Mouse (Mus musculus): Measurements from ENCODE around the gene Rcor1. TPM values are rescaled to one million over a fixed set of nuclear protein-coding genes. Genes with fewer than 3 reads are reported as not detected.
A peak's percentile ranks its signal among the peaks of the same experiment; 100 is the strongest.

Rcor1 gene
- polyA plus RNA-seq, 1 experiment from 2014 or later: 10.0 TPM

DNA sequence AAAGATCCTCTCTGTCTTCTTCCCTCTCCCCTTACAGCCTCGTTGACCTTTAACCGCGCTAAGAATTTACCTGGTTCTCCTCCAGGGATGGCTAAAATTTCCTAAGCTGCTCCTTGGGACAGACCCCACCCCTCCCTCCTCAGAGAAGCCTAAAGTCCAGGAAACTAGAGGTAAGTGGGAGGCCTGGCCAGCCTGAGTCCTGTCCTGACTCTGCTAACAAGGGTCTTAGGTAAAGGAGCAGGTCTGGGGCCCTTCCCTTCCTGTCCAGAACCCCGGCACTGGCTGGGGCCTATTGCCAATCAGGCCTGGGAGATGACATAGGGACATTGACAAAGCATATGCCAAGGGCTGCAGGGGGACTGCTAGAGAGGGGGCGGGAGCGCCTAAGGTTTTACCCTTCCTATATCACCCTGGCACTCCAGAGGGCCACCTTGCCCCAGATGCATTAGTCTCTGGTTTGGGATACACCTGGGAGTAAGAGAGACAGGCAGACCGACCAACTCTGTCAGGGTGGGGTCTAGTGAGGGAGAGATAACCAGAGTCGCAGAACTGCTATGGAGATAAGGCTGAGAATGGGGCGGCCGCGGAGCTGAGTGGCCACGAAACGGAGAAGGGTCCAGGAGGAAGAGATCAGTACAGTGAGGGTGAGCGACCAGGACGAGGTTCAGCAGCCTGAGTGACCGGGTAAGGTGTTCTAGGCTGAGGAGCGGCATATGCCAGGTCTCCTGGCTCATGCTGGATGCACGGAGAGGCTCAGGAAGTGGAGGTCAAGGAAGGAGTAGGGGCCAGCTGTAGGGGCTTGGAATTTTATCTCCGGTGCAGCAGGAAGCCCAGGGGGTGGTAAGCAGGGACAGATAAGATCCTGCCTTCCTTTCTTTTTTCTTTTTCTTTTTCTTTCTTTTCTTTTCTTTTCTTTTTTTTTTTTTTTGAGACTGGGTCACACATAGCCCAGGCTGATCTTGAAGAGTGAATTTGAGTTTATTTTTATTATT is 10.7 kb upstream of the Rcor1 start:
- ATAC-seq (replicated peaks; ENCODE audit: low FRiP score): 0 out of 2 replicates have a peak, but pooled peaks have one; percentile 29
- Histone ChIP-seq H3K4me3 (replicated peaks) (no peak overlapping the region), H3K4me1 (no peaks in the 10 kb centered on the region), H3K36me3 (no peaks in the 10 kb centered on the region), H3K27ac (no peak overlapping the region), H3K27me3 (no peaks in the 10 kb centered on the region), H3K9me3 (replicated peaks) (no peaks in the 10 kb centered on the region), H3K4me2 (no peak overlapping the region), H3K9ac (no peak overlapping the region)
- 56% methylated on average over 19 of the region's 19 CpGs for WGBS

GRCm38 (mm10) chr12:111029291-111029890 is 9.8 kb upstream of the Rcor1 start:
- Histone ChIP-seq H3K9me3 (replicated peaks) (no peaks in the 10 kb centered on the region), H3K4me2 (no peak overlapping the region), H3K36me3 (no peaks in the 10 kb centered on the region), H3K4me1 (no peaks in the 10 kb centered on the region), H3K9ac (no peak overlapping the region), H3K27me3 (no peaks in the 10 kb centered on the region), H3K4me3 (replicated peaks) (no peak overlapping the region), H3K27ac (no peak overlapping the region)
- WGBS: 62% methylated on average over 7 of the region's 7 CpGs
- ATAC-seq (replicated peaks; ENCODE audit: low FRiP score): no peak

GRCm38 (mm10) chr12:111032839-111033238 is 6.3 kb upstream of the Rcor1 start:
- 85% methylated on average over 5 of the region's 5 CpGs for WGBS
- ATAC-seq (replicated peaks; ENCODE audit: low FRiP score): no peak
- no peak overlapping the region for H3K27ac ChIP-seq
- H3K36me3 ChIP-seq: no peaks in the 10 kb centered on the region
- H3K9me3 ChIP-seq (replicated peaks): no peaks in the 10 kb centered on the region
- no peak overlapping the region for H3K4me3 ChIP-seq (replicated peaks)
- peaks cover 13% of the 10 kb centered on the region for H3K4me1 ChIP-seq
- no peaks in the 10 kb centered on the region for H3K27me3 ChIP-seq
- no peak overlapping the region for H3K9ac ChIP-seq
- no peak overlapping the region for H3K4me2 ChIP-seq

DNA sequence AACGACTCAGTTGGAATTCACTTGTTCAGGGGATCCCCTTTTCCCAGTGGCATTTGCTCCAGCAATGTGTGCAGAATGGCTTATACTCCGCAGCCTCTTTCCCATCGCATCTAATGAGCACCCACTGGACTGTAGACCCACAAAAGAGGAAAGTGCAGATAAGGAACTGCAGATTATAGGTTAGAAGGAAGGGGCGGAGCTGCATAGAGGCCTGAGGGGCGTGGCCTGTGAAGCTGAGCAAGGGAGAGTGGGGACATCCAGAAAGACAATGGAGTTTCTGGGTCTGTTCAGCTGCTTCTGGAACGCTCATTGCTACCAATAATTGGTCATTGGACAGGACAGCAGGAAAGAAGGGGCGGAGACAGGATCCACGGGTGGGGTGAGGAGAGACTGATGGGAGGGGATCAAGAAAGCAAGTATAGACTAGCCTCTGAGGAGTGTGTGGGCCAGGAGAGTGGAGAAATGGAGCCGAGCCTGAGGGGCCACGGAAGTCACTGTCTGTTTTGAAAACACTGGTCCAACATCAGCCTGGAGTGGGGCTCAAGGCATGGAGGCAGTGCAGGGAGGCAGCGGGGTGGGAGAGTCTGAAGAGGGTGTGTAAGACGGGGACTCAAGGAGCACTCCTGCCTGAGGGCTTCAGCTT is 3.8 kb upstream of the Rcor1 start:
- WGBS: 61% methylated on average over 12 of the region's 12 CpGs

GRCm38 (mm10) chr12:111036198-111036775 is 2.9 kb upstream of the Rcor1 start:
- Histone ChIP-seq H3K9ac (no peak overlapping the region), H3K36me3 (no peaks in the 10 kb centered on the region), H3K27me3 (no peaks in the 10 kb centered on the region), H3K9me3 (replicated peaks) (no peaks in the 10 kb centered on the region), H3K4me1 (peaks cover 30% of the 10 kb centered on the region), H3K27ac (no peak overlapping the region), H3K4me2 (no peak overlapping the region), H3K4me3 (replicated peaks) (no peak overlapping the region)
- no peak for ATAC-seq (replicated peaks; ENCODE audit: low FRiP score)

More for the DNA sequence above, 3.8 kb upstream of the Rcor1 start:
- peaks cover 20% of the 10 kb centered on the region for H3K4me1 ChIP-seq
- H3K27ac ChIP-seq: no peak overlapping the region
- no peaks in the 10 kb centered on the region for H3K36me3 ChIP-seq
- no peaks in the 10 kb centered on the region for H3K9me3 ChIP-seq (replicated peaks)
- H3K27me3 ChIP-seq: no peaks in the 10 kb centered on the region
- 0 out of 2 replicates have a peak overlapping the region, but pooled peaks have one; percentile 15 for H3K4me2 ChIP-seq
- ATAC-seq (replicated peaks; ENCODE audit: low FRiP score): no peak
- H3K9ac ChIP-seq: no peak overlapping the region
- no peak overlapping the region for H3K4me3 ChIP-seq (replicated peaks)

GRCm38 (mm10) chr12:111037241-111038180 is 1.6 kb upstream of the Rcor1 start:
- Histone ChIP-seq H3K27me3 (no peaks in the 10 kb centered on the region), H3K9ac (peak overlapping the region; percentile 61), H3K4me1 (peaks cover 34% of the 10 kb centered on the region), H3K4me2 (peak overlapping the region; percentile 95), H3K36me3 (peaks cover 4% of the 10 kb centered on the region), H3K27ac (peak overlapping the region; percentile 99), H3K4me3 (replicated peaks) (peak overlapping the region; percentile 97), H3K9me3 (replicated peaks) (no peaks in the 10 kb centered on the region)
- 45% methylated on average over 18 of the region's 18 CpGs for WGBS
- no peak for ATAC-seq (replicated peaks; ENCODE audit: low FRiP score)

- Histone ChIP-seq H3K27me3 (no peaks in the 10 kb centered on the region), H3K4me3 (replicated peaks) (peak overlapping the region; percentile 97), H3K36me3 (peaks cover 11% of the 10 kb centered on the region), H3K4me2 (peak overlapping the region; percentile 95), H3K9me3 (replicated peaks) (no peaks in the 10 kb centered on the region), H3K27ac (peak overlapping the region; percentile 99), H3K4me1 (peaks cover 34% of the 10 kb centered on the region), H3K9ac (peak overlapping the region; percentile 61)
- ATAC-seq (replicated peaks; ENCODE audit: low FRiP score): peak; percentile 61
- whole genome bisulfite sequencing: under 1% methylated on average over 54 of the region's 54 CpGs
Observed at GRCm38 (mm10) chr12:111038231-111038975, 748 bp upstream of the Rcor1 start.

DNA sequence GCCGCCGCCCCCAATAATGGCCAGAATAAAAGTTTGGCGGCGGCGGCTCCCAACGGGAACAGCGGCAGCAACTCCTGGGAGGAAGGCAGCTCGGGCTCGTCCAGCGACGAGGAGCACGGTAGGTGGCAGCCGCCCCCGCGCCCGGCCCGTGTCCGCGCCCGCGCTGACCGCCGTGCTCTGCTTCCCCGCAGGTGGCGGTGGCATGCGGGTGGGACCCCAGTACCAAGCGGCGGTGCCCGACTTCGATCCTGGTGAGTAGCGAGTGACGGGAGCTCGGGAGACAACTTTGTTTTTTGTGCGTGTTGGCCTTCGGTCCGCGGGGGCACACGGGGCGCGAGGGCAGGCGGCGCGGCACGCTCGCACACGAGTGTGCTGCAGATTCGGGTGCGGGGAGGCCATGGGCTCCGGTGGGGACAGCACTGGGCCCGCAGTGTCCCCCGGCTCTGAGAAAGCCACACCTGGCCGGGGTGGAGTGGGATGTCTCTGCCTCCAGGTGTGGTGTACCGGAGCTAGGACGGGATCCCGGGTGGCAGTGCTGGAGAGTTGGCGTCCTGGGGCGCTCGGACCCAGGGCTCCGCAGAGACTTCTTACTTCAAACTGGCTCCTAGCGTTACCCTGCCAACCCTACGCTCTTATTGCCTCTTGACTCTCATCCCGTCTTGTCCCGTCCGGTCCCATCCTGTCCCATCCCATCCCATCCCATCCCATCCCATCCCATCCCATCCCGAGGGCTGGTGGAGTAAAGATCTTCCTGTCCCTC is 800 bp downstream of the Rcor1 start:
- H3K4me3 ChIP-seq (replicated peaks): peak overlapping the region; percentile 97
- H3K9ac ChIP-seq: peak overlapping the region; percentile 97
- peaks cover 34% of the 10 kb centered on the region for H3K4me1 ChIP-seq
- H3K9me3 ChIP-seq (replicated peaks): no peaks in the 10 kb centered on the region
- ATAC-seq (replicated peaks; ENCODE audit: low FRiP score): no peak
- H3K27me3 ChIP-seq: no peaks in the 10 kb centered on the region
- peak overlapping the region; percentile 99 for H3K27ac ChIP-seq
- peak overlapping the region; percentile 95 for H3K4me2 ChIP-seq
- under 1% methylated on average over 65 of the region's 65 CpGs for WGBS
- peaks cover 26% of the 10 kb centered on the region for H3K36me3 ChIP-seq

DNA sequence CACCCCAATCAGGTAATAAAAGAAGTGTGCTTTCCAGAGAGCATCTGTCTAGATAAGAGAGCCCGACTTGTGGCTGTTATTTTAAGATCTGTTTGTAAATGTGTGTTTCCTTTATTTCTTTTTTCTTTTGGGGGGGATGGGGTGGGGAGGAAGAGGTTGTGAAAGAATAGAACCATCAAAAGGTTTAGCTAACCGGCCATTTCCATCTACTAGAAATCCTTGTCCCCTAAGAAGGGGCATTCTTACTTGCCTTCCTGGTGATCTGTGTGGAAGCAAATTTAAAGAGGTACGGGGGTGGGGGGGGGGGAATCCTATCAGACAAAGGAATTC is 1.3 kb downstream of the Rcor1 start:
- Histone ChIP-seq H3K9me3 (replicated peaks) (no peaks in the 10 kb centered on the region), H3K27ac (peak overlapping the region; percentile 99; the same call in 1 of the 2 replicates), H3K4me3 (replicated peaks) (peak overlapping the region; percentile 97), H3K36me3 (peaks cover 26% of the 10 kb centered on the region), H3K4me1 (peaks cover 29% of the 10 kb centered on the region), H3K9ac (peak overlapping the region; percentile 97), H3K4me2 (peak overlapping the region; percentile 95), H3K27me3 (no peaks in the 10 kb centered on the region)
- ATAC-seq (replicated peaks; ENCODE audit: low FRiP score): no peak
- WGBS: 6% methylated on average over 3 of the region's 3 CpGs

- WGBS: 29% methylated on average over 4 of the region's 4 CpGs
- peak overlapping the region; percentile 95 for H3K4me2 ChIP-seq
- H3K9me3 ChIP-seq (replicated peaks): no peaks in the 10 kb centered on the region
- H3K4me3 ChIP-seq (replicated peaks): peak overlapping the region; percentile 97
- H3K27me3 ChIP-seq: no peaks in the 10 kb centered on the region
- H3K27ac ChIP-seq: no peak overlapping the region; the same call in 1 of the 2 replicates
- 0 out of 2 replicates have a peak overlapping the region, but pooled peaks have one; percentile 97 for H3K9ac ChIP-seq
- H3K4me1 ChIP-seq: peaks cover 29% of the 10 kb centered on the region
- H3K36me3 ChIP-seq: peaks cover 26% of the 10 kb centered on the region
- no peak for ATAC-seq (replicated peaks; ENCODE audit: low FRiP score)
Observed at GRCm38 (mm10) chr12:111041196-111041595, 2.0 kb downstream of the Rcor1 start.

Measured in kidney, embryonic 15.5 days (tissue).